Mouse (Mus musculus): ENCODE results near the gene Trp73. TPM values are rescaled to one million over a fixed set of nuclear protein-coding genes. Genes with fewer than 3 reads are reported as not detected.

Gene Trp73
- polyA plus RNA-seq, 1 experiment from 2014 or later, result 0.13 TPM

DNA sequence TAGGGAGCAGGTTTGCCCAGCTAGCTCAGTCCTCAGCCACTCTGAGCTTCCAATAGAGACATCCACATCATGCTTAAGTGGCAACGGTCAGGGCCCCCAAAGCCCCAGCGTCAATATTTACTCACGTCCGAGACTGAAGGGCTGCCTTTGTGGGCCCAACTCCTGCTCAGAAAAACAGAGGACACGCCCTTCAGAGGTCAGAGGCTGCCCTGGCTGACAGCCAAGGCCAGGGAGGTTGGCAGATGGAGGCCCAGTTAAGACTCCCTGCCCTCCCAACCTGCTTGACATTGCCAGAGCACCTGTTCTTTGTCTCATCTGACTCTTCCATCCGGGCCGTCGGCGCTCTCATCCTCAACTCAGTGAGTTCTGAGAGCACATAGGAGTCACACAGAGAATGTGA is 21.2 kb downstream of the Trp73 start:
- 0 out of 2 replicates have a peak, but pooled peaks cover 3% of the 10 kb centered on the region for H3K4me1 ChIP-seq (replicated peaks)
- no peak overlapping the region for H3K4me2 ChIP-seq (replicated peaks)
- H3K9me3 ChIP-seq, result no peaks in the 10 kb centered on the region
- H3K27me3 ChIP-seq (replicated peaks), result 0 out of 2 replicates have a peak, but pooled peaks cover 3% of the 10 kb centered on the region
- H3K36me3 ChIP-seq, result no peaks in the 10 kb centered on the region
- no peak overlapping the region for H3K4me3 ChIP-seq (replicated peaks)
- no peak overlapping the region for H3K27ac ChIP-seq
- 40% methylated on average over 9 of the region's 9 CpGs for WGBS
- peak; percentile 75 for ATAC-seq
- no peak overlapping the region for H3K9ac ChIP-seq

DNA sequence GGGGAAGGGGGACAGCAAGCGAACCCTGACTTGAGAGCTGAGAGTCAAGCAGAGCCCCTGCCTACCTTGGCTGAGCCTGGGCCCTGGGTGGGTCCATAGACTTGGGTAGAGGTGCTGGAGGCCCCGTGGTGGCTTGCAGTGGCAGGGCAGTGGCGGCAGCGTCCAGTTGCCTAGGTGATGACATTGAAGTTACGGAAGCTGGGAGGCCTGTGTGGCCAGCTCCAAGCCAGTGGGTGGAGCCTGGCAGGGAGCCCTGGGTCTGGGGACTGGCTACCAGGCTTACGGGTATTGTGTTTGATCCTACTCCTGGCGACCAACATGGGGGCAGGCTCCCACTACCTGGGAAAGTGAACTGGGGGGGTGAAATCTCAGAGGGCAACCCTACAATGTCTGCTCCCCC is 23.6 kb downstream of the Trp73 start:
- WGBS, result 53% methylated on average over 7 of the region's 7 CpGs
- H3K36me3 ChIP-seq, result no peaks in the 10 kb centered on the region
- no peak for ATAC-seq

GRCm38 (mm10) chr4:154109850-154110243 is 30.2 kb downstream of the Trp73 start:
- no peaks in the 10 kb centered on the region for H3K9me3 ChIP-seq
- ATAC-seq, result no peak
- 0 out of 2 replicates have a peak, but pooled peaks cover 7% of the 10 kb centered on the region for H3K27me3 ChIP-seq (replicated peaks)
- H3K4me3 ChIP-seq (replicated peaks), result no peak overlapping the region
- no peak overlapping the region for H3K27ac ChIP-seq
- no peaks in the 10 kb centered on the region for H3K36me3 ChIP-seq
- no peak overlapping the region for H3K9ac ChIP-seq
- peaks cover 6% of the 10 kb centered on the region for H3K4me1 ChIP-seq (replicated peaks)
- WGBS, result 73% methylated on average over 11 of the region's 11 CpGs
- no peak overlapping the region for H3K4me2 ChIP-seq (replicated peaks)

More for the DNA sequence above, 23.6 kb downstream of the Trp73 start:
- no peaks in the 10 kb centered on the region for H3K9me3 ChIP-seq
- no peaks in the 10 kb centered on the region for H3K27me3 ChIP-seq (replicated peaks)
- H3K27ac ChIP-seq, result no peak overlapping the region
- H3K4me1 ChIP-seq (replicated peaks), result 0 out of 2 replicates have a peak, but pooled peaks cover 3% of the 10 kb centered on the region
- no peak overlapping the region for H3K9ac ChIP-seq
- H3K4me2 ChIP-seq (replicated peaks), result no peak overlapping the region
- H3K4me3 ChIP-seq (replicated peaks), result no peak overlapping the region

GRCm38 (mm10) chr4:154109216-154109849 is 30.7 kb downstream of the Trp73 start:
- no peak overlapping the region for H3K27ac ChIP-seq
- H3K4me1 ChIP-seq (replicated peaks), result peaks cover 6% of the 10 kb centered on the region
- no peaks in the 10 kb centered on the region for H3K36me3 ChIP-seq
- 0 out of 2 replicates have a peak, but pooled peaks cover 7% of the 10 kb centered on the region for H3K27me3 ChIP-seq (replicated peaks)
- WGBS, result 39% methylated on average over 18 of the region's 18 CpGs
- H3K9ac ChIP-seq, result no peak overlapping the region
- H3K4me3 ChIP-seq (replicated peaks), result no peak overlapping the region
- ATAC-seq, result no peak; the same call in 1 of the 2 replicates
- no peak overlapping the region for H3K4me2 ChIP-seq (replicated peaks)
- H3K9me3 ChIP-seq, result no peaks in the 10 kb centered on the region

DNA sequence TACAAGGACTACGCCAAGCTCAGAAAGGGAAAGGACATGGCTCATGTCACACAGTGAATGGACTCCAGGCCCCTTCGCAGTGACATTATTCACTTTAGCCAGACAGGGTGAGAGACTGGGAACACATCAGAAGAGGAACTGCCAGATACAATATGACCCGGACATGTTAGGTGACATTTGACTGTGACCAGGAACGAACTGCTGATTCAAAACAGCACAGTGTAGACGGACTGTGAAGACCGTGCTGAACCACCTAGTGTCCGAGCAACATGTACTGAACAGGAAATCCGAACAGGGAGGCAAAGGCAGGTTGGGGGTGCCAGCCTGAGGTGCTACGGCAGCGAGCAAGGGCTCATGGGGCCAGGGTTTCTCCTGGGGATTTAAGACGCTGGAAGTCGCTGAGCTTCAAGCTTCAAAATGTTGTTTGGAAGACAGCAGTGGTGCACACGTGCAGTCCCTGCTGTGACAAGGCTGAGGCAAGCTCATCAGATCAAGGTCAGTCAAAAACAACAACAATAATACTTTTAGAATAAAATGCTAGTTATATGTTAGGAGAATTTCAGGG is 33.4 kb downstream of the Trp73 start:
- 77% methylated on average over 13 of the region's 13 CpGs for WGBS
- Histone ChIP-seq H3K4me3 (replicated peaks) (no peak overlapping the region), H3K9me3 (no peaks in the 10 kb centered on the region), H3K9ac (no peak overlapping the region), H3K27ac (no peak overlapping the region), H3K4me1 (replicated peaks) (peaks cover 6% of the 10 kb centered on the region), H3K36me3 (no peaks in the 10 kb centered on the region), H3K27me3 (replicated peaks) (peaks cover 28% of the 10 kb centered on the region), H3K4me2 (replicated peaks) (no peak overlapping the region)
- no peak for ATAC-seq

DNA sequence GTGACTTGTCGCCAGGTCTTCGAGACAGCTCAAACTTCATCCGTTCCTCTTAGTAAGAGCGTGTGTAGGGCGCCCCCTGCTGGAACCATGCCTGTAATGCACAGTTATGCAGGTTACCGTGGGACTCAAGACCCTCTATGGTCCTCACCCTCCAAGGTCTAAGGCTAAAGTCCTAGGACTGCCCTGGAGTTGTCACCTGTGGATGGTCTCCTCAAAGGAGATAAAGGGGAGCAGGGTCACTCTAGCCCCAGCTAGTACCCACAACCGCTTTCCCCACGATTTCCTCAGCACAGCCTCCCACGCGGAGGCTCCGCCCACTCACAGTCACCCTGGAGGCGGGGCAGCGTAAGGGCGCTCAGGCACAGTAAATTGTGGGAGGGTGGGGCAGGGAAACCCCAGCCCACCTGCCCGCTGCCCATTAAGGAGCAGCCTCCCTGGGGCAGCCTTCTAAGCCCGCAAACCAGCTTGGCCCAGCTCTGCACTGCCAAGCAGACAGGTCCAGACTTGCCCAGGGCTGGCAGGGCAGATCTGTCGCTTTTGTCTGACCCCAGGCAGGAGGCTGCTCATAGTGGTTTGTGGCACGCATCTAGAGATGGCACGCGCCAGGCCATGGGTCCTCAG is 34.5 kb downstream of the Trp73 start:
- Histone ChIP-seq H3K4me2 (replicated peaks) (peak overlapping the region; percentile 46), H3K9ac (no peak overlapping the region), H3K36me3 (no peaks in the 10 kb centered on the region), H3K4me1 (replicated peaks) (peaks cover 6% of the 10 kb centered on the region), H3K9me3 (no peaks in the 10 kb centered on the region), H3K4me3 (replicated peaks) (no peak overlapping the region; the same call in 1 of the 2 replicates), H3K27ac (no peak overlapping the region), H3K27me3 (replicated peaks) (peaks cover 25% of the 10 kb centered on the region)
- peak; percentile 52 for ATAC-seq
- WGBS, result 31% methylated on average over 19 of the region's 20 CpGs

DNA sequence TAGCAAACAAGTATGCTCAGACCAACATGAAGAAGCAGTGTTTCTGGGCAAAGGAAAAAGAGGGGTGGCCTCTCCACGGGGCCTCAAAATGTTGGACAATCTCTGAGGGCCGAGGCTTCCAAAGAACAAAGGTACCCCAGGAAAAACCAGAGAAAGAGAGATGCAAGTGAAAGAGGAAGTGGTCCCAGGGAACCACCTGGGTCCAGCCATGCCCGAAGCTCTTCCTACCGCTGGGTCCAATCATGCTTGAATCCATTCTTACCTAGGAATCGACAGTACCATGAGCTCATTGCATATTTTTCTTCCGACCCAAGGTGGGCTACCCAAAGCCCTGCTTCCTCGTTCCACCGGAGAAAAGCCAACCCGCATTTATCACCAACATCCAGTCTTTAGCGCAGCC is 36.1 kb downstream of the Trp73 start:
- H3K4me3 ChIP-seq (replicated peaks), result no peak overlapping the region
- H3K4me1 ChIP-seq (replicated peaks), result peaks cover 6% of the 10 kb centered on the region
- H3K36me3 ChIP-seq, result no peaks in the 10 kb centered on the region
- no peak overlapping the region for H3K27ac ChIP-seq
- WGBS, result 91% methylated on average over 10 of the region's 10 CpGs
- no peaks in the 10 kb centered on the region for H3K9me3 ChIP-seq
- no peak for ATAC-seq
- H3K9ac ChIP-seq, result no peak overlapping the region
- no peak overlapping the region for H3K4me2 ChIP-seq (replicated peaks)
- peaks cover 25% of the 10 kb centered on the region for H3K27me3 ChIP-seq (replicated peaks)

DNA sequence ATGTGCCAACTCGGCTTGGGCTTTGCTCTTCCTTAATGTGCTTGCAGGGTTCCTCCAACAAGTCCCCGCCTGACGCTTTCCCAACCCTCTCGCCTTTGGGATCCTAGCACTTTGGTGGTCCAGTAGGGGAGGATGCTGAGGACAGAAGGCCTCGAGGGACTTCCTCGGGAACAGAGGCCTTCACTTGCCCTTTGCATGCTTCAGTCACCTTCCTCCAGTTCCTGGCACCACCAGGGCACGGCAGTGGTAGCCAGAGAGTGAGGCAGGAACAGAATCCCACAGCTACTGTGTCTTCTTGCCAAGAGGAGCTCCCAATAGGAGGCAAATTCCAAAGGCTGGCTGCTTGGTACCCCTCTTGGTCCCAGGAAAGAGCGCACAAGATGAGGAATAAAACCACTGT is 36.6 kb downstream of the Trp73 start:
- Histone ChIP-seq H3K36me3 (no peaks in the 10 kb centered on the region), H3K9me3 (no peaks in the 10 kb centered on the region), H3K4me2 (replicated peaks) (no peak overlapping the region), H3K4me3 (replicated peaks) (no peak overlapping the region), H3K4me1 (replicated peaks) (peaks cover 6% of the 10 kb centered on the region), H3K27ac (no peak overlapping the region), H3K27me3 (replicated peaks) (peaks cover 25% of the 10 kb centered on the region), H3K9ac (no peak overlapping the region)
- no peak for ATAC-seq
- 72% methylated on average over 8 of the region's 8 CpGs for WGBS

DNA sequence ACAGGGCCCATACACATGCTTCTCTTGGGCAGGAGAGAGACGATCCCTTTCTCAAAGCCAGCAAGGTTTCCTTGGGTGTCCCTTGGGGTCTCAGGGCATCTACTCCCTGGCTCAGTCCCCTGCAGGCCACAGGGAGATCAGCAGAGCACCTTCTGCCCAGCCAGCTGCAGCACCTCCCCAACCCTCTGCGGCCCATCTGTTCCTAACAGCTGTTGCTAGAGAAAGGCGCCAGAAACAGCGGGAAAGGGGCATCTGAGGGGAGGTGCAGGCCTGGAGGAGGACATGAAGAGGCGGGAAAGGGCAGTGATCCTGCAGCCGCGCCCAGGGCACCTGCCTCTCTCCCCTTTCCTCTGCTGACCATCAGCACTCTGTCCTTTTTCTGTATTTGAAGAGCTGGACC is 40.6 kb downstream of the Trp73 start:
- H3K9ac ChIP-seq, result no peak overlapping the region
- no peak overlapping the region for H3K4me2 ChIP-seq (replicated peaks)
- H3K36me3 ChIP-seq, result no peaks in the 10 kb centered on the region
- no peaks in the 10 kb centered on the region for H3K9me3 ChIP-seq
- H3K4me3 ChIP-seq (replicated peaks), result no peak overlapping the region
- ATAC-seq, result no peak
- no peak overlapping the region for H3K27ac ChIP-seq
- H3K27me3 ChIP-seq (replicated peaks), result peaks cover 23% of the 10 kb centered on the region
- H3K4me1 ChIP-seq (replicated peaks), result no peaks in the 10 kb centered on the region
- 35% methylated on average over 7 of the region's 7 CpGs for WGBS

DNA sequence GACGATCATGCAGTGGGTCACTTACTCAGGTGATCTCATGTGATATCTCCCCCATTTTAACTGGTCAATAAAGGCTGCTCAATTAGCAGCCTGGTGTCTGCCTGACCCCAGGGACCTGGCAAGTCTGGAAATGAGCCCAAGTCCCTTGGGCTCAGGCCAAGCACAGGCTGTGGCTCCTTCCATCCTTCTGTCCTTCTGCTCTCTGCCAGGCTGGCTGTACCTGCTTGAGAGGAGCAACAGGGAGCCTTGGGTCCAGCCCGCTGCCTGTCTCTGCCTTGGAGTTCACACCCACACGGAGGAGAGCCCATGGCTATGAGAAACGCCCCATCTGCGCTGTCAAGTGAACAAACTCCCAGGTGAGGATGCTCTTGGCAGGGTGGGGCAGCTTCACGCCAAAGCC is 43.9 kb downstream of the Trp73 start:
- Histone ChIP-seq H3K4me1 (replicated peaks) (no peaks in the 10 kb centered on the region), H3K27me3 (replicated peaks) (no peaks in the 10 kb centered on the region; the same call in none of the 2 replicates), H3K4me2 (replicated peaks) (no peak overlapping the region), H3K27ac (no peak overlapping the region), H3K36me3 (no peaks in the 10 kb centered on the region), H3K9me3 (no peaks in the 10 kb centered on the region), H3K9ac (no peak overlapping the region), H3K4me3 (replicated peaks) (no peak overlapping the region)
- 26% methylated on average over 6 of the region's 6 CpGs for WGBS
- ATAC-seq, result no peak

DNA sequence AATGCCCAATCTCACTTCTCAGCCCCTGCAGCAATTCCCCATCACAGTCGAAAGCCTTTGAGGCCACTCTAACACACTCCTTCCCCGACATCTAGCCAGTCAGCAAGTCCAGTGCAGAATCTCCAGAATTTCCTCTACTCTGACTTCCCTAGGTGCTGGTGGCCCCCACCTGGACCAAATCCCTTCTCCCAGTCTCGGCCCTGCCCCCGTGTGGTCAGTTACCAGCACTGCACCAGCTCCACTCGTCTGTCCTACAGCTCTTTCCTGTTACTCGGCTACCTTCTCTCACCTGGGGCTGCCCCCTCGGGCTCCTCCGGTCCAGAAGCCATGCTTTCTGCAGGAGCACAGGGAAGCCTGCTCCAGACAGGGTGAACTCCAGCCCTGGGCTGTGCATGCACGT is 46.8 kb downstream of the Trp73 start:
- H3K9ac ChIP-seq, result no peak overlapping the region
- 17% methylated on average over 9 of the region's 9 CpGs for WGBS

GRCm38 (mm10) chr4:154091356-154091755 is 48.7 kb downstream of the Trp73 start:
- Histone ChIP-seq H3K9ac (no peak overlapping the region), H3K4me3 (replicated peaks) (no peak overlapping the region), H3K4me1 (replicated peaks) (no peaks in the 10 kb centered on the region), H3K27ac (no peak overlapping the region), H3K9me3 (no peaks in the 10 kb centered on the region), H3K27me3 (replicated peaks) (no peaks in the 10 kb centered on the region; the same call in 1 of the 2 replicates), H3K4me2 (replicated peaks) (no peak overlapping the region), H3K36me3 (no peaks in the 10 kb centered on the region)
- WGBS, result 73% methylated on average over 8 of the region's 8 CpGs
- ATAC-seq, result no peak

More for the DNA sequence above, 46.8 kb downstream of the Trp73 start:
- Histone ChIP-seq H3K27ac (no peak overlapping the region), H3K27me3 (replicated peaks) (no peaks in the 10 kb centered on the region; the same call in 1 of the 2 replicates), H3K4me2 (replicated peaks) (no peak overlapping the region), H3K4me3 (replicated peaks) (no peak overlapping the region), H3K4me1 (replicated peaks) (no peaks in the 10 kb centered on the region), H3K36me3 (no peaks in the 10 kb centered on the region), H3K9me3 (no peaks in the 10 kb centered on the region)
- no peak for ATAC-seq

Data from intestine, embryonic 15.5 days (tissue).